Mouse (Mus musculus) bone marrow, adult 2 months (tissue): Measurements from ENCODE around the gene Gsto1.

Experiments
- CTCF ChIP-seq: fragments of 200-500 bp; IDR thresholded peaks from 2 replicates; pipeline ENCODE4 v1.5.1; 2011; ENCODE audit warnings: low read length, control low read depth; ENCODE audit not compliant: control insufficient read depth, insufficient read depth
- POLR2A ChIP-seq: fragments of 200-500 bp; IDR thresholded peaks from 2 replicates; pipeline ENCODE4 v1.6.1; 2011; ENCODE audit warnings: low read depth, mild to moderate bottlenecking, control low read depth, low read length, borderline replicate concordance; ENCODE audit not compliant: control insufficient read depth

DNA sequence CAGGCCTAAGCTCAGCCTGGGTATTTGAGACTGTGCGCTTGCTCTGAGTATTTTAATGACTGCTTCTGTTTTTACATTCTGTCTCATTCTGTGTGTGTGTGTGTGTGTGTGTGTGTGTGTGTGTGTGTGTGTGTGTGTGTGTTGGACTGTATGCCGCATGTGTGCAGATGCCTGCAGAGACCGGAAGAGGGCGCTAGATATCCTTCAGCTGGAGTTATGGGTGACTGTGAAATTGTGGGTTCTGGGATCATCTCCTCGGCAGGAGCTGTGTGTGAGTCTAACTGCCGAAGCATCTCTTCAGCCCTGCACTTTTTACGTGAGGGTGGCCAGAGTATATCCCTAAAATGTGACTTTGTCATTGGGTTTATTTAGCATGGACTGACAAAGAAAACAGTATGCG is 23.7 kb upstream of the Gsto1 start:
- TF ChIP-seq CTCF (no peak), POLR2A (no peak)
